Mouse (Mus musculus) C2C12 (cell line): ENCODE data around the gene Glt8d2.
A peak's percentile ranks its signal among the peaks of the same experiment; 100 is the strongest.

Experiments
- CEBPB ChIP-seq: IDR thresholded peaks from one replicate; pipeline ENCODE4 v1.6.1; 2011; ENCODE audit warnings: low read depth, mild to moderate bottlenecking, control low read depth, moderate library complexity
- CTCF ChIP-seq: IDR thresholded peaks from one replicate; pipeline ENCODE4 v1.5.1; 2011; ENCODE audit not compliant: control insufficient read depth, insufficient read depth, insufficient read length
- FOSL1 ChIP-seq: IDR thresholded peaks from one replicate; pipeline ENCODE4 v1.8.0; 2011; ENCODE audit warnings: mild to moderate bottlenecking, low read length; ENCODE audit not compliant: poor library complexity, insufficient read depth, severe bottlenecking
- MAX ChIP-seq: IDR thresholded peaks from one replicate; pipeline ENCODE4 v1.6.1; 2011; ENCODE audit warnings: mild to moderate bottlenecking, control low read depth
- MYOD1 ChIP-seq: IDR thresholded peaks from one replicate; pipeline ENCODE4 v1.6.1; 2011; ENCODE audit warnings: low read depth; ENCODE audit not compliant: control insufficient read depth, insufficient read length
- MYOG ChIP-seq: IDR thresholded peaks from one replicate; pipeline ENCODE4 v1.6.1; 2011; ENCODE audit not compliant: control insufficient read depth, insufficient read length; ENCODE audit errors: extremely low read depth
- USF1 ChIP-seq: IDR thresholded peaks from one replicate; pipeline ENCODE4 v1.6.1; 2011; ENCODE audit warnings: low read depth, mild to moderate bottlenecking, control low read depth, moderate library complexity

GRCm38 (mm10) chr10:82690494-82690893 lies at the start of gene Glt8d2:
- TF ChIP-seq CTCF (no peak), MAX (peak; percentile 74), USF1 (no peak), CEBPB (no peak), FOSL1 (no peak), MYOD1 (peak; percentile 98), MYOG (no peak)
